In genomic region chr7:136825647-136826046, GRCm38 (mm10) we compare ENCODE assay signal across 11 mouse cellular contexts.
DNase-seq lines count a peak whose midpoint lies in the region; ATAC-seq lines count a peak whose summit lies in the region.
"Had no signal": no experiment of that assay in that cellular context is flagged by ENCODE, and none has a peak within 500 bp of the region (broad histone marks: within the 10 kb centered on the region; RNA-seq: fewer than 3 reads in every experiment).

No protein-coding gene starts in this region.

- ATAC-seq in heart, embryonic 15.5 days (replicated peaks; ENCODE audit: insufficient number of reproducible peaks, insufficient read depth, low FRiP score, low read depth): no peak
- ATAC-seq in forebrain, embryonic 13.5 days: no peak
- ATAC-seq in limb, embryonic 15.5 days (ENCODE audit: insufficient number of reproducible peaks, low FRiP score, low TSS enrichment, low read depth): no peak
- ATAC-seq in erythroid progenitor cell, adult 5-6 weeks (replicated peaks; ENCODE audit: low FRiP score, poor library complexity, severe bottlenecking): no peak
- no peak for ATAC-seq in erythroblast, adult 5-6 weeks (replicated peaks; ENCODE audit: low FRiP score, poor library complexity, severe bottlenecking)

- intact Hi-C loops in heart, postnatal 10 days (cut with DNase I): no loop called here

- H3K4me3 ChIP-seq in heart, embryonic 15.5 days: peak overlapping the region; percentile 25
- peak overlapping the region; percentile 21 for H3K4me3 ChIP-seq in forebrain, embryonic 13.5 days
- H3K4me3 ChIP-seq in limb, embryonic 15.5 days: peak overlapping the region; percentile 18; the same call in 1 of the 2 replicates

- no peak overlapping the region for H3K27ac ChIP-seq in heart, embryonic 15.5 days
- H3K27ac ChIP-seq in forebrain, embryonic 13.5 days: no peak overlapping the region
- H3K27ac ChIP-seq in limb, embryonic 15.5 days: no peak overlapping the region

- peaks cover 7% of the 10 kb centered on the region; the same call in 1 of the 2 replicates for H3K4me1 ChIP-seq in heart, embryonic 15.5 days (replicated peaks)
- H3K4me1 ChIP-seq in forebrain, embryonic 13.5 days: peaks cover 17% of the 10 kb centered on the region
- peaks cover 14% of the 10 kb centered on the region; the same call in 1 of the 2 replicates for H3K4me1 ChIP-seq in limb, embryonic 15.5 days

- peak overlapping the region; percentile 37 for H3K4me2 ChIP-seq in heart, embryonic 15.5 days
- H3K4me2 ChIP-seq in forebrain, embryonic 13.5 days: peak overlapping the region; percentile 55
- H3K4me2 ChIP-seq in limb, embryonic 15.5 days: peak overlapping the region; percentile 31; the same call in 1 of the 2 replicates

- H3K27me3 ChIP-seq in heart, embryonic 15.5 days: peaks cover 10% of the 10 kb centered on the region; the same call in 1 of the 2 replicates
- peaks cover 30% of the 10 kb centered on the region for H3K27me3 ChIP-seq in forebrain, embryonic 13.5 days
- peaks cover 26% of the 10 kb centered on the region; the same call in 1 of the 2 replicates for H3K27me3 ChIP-seq in limb, embryonic 15.5 days

- 22% methylated on average over 16 of the region's 16 CpGs for WGBS in heart, embryonic 15.5 days
- WGBS in forebrain, embryonic 13.5 days: 14% methylated on average over 16 of the region's 16 CpGs
- WGBS in limb, embryonic 15.5 days: 13% methylated on average over 16 of the region's 16 CpGs

- DNase-seq in heart, postnatal 10 days: no peak
- peak; percentile 36 for DNase-seq in R1 (ENCODE audit: low read depth, low spot score)
- DNase-seq in liver: no peak
- DNase-seq: adrenal gland, postnatal 36 days; lung, postnatal 14 days; thymus, adult 18-20 months had no signal

- H3K36me3 ChIP-seq in heart, embryonic 15.5 days: no peaks in the 10 kb centered on the region
- H3K36me3 ChIP-seq in forebrain, embryonic 13.5 days (ENCODE audit: poor library complexity, severe bottlenecking): no peaks in the 10 kb centered on the region
- no peaks in the 10 kb centered on the region for H3K36me3 ChIP-seq in limb, embryonic 15.5 days

- no peak overlapping the region for H3K9ac ChIP-seq in heart, embryonic 15.5 days
- peak overlapping the region; percentile 46 for H3K9ac ChIP-seq in forebrain, embryonic 13.5 days
- H3K9ac ChIP-seq in limb, embryonic 15.5 days: no peak overlapping the region

- no peaks in the 10 kb centered on the region for H3K9me3 ChIP-seq in heart, embryonic 15.5 days (replicated peaks)
- H3K9me3 ChIP-seq in forebrain, embryonic 13.5 days (replicated peaks): no peaks in the 10 kb centered on the region
- no peaks in the 10 kb centered on the region for H3K9me3 ChIP-seq in limb, embryonic 15.5 days
